ENCODE assay signal across 8 mouse cellular contexts in genomic region chr11:76924759-76925236, GRCm38 (mm10). TPM values are rescaled to one million over a fixed set of nuclear protein-coding genes. Genes with fewer than 3 reads are reported as not detected.
DNase-seq lines count a peak whose midpoint lies in the region; ATAC-seq and TF ChIP-seq lines count a peak whose summit lies in the region.

Blmh (plus strand) TSS chr11:76924809.

- no peaks in the 10 kb centered on the region for H3K79me2 ChIP-seq in C2C12 (ENCODE audit: control insufficient read depth, insufficient read depth)

- no peak for TF ChIP-seq CTCF in C2C12 (IDR thresholded peaks at IDR 0.05; ENCODE audit: control insufficient read depth, insufficient read depth, insufficient read length)
- no peak for TF ChIP-seq CTCF in midbrain, postnatal 0 days (IDR thresholded peaks at IDR 0.05)

- no peaks in the 10 kb centered on the region for H3K79me3 ChIP-seq in C2C12 (ENCODE audit: low read depth)

- no peak within 1 kb of the TSS for H3K4me3 ChIP-seq in C2C12 (ENCODE audit: insufficient read depth, poor library complexity, severe bottlenecking)
- no peak within 1 kb of the TSS for H3K4me3 ChIP-seq in forebrain, embryonic 15.5 days
- no peak within 1 kb of the TSS for H3K4me3 ChIP-seq in limb, embryonic 10.5 days
- H3K4me3 ChIP-seq in midbrain, postnatal 0 days (ENCODE audit: low read depth, low read length), result no peak within 1 kb of the TSS

- 85% methylated on average over 6 of the region's 6 CpGs for WGBS in forebrain, embryonic 15.5 days
- WGBS in limb, embryonic 10.5 days, result 82% methylated on average over 6 of the region's 6 CpGs
- 77% methylated on average over 6 of the region's 6 CpGs for WGBS in midbrain, postnatal 0 days

- peak; percentile 37 to 80 for DNase-seq in adrenal gland, adult (ENCODE audit: inconsistent age in 2 of 2, low spot score in 1 of 2)
- no peak for DNase-seq in heart, postnatal 4 days
- DNase-seq in limb, embryonic 10.5 days (ENCODE audit: low spot score), result no peak
- DNase-seq in midbrain, postnatal 0 days (ENCODE audit: low spot score), result no peak
- DNase-seq in cerebellum, postnatal 36 days, result no peak
- DNase-seq in yolk sac, embryonic 10.5 days (ENCODE audit: low spot score), result no peak

- H3K4me1 ChIP-seq in forebrain, embryonic 15.5 days, result no peaks in the 10 kb centered on the region
- peaks cover 16% of the 10 kb centered on the region for H3K4me1 ChIP-seq in limb, embryonic 10.5 days
- H3K4me1 ChIP-seq in midbrain, postnatal 0 days (ENCODE audit: insufficient read depth, low read length), result no peaks in the 10 kb centered on the region

- no peak within 1 kb of the TSS for H3K27ac ChIP-seq in forebrain, embryonic 15.5 days (replicated peaks)
- no peak within 1 kb of the TSS for H3K27ac ChIP-seq in limb, embryonic 10.5 days
- H3K27ac ChIP-seq in midbrain, postnatal 0 days (ENCODE audit: low read depth, low read length), result no peak within 1 kb of the TSS

- H3K4me2 ChIP-seq in forebrain, embryonic 15.5 days (replicated peaks), result no peak within 1 kb of the TSS
- H3K4me2 ChIP-seq in midbrain, postnatal 0 days (ENCODE audit: low read depth, low read length, poor library complexity, severe bottlenecking), result no peak within 1 kb of the TSS

- H3K9me3 ChIP-seq in forebrain, embryonic 15.5 days, result no peaks in the 10 kb centered on the region
- no peaks in the 10 kb centered on the region for H3K9me3 ChIP-seq in limb, embryonic 10.5 days (replicated peaks)
- no peaks in the 10 kb centered on the region for H3K9me3 ChIP-seq in midbrain, postnatal 0 days (ENCODE audit: low read length)

- no peak within 1 kb of the TSS for H3ac ChIP-seq in C2C12 (ENCODE audit: control insufficient read depth, insufficient read length, low read depth)

- H3K36me3 ChIP-seq in C2C12 (ENCODE audit: control insufficient read depth, insufficient read depth), result no peaks in the 10 kb centered on the region
- no peaks in the 10 kb centered on the region for H3K36me3 ChIP-seq in forebrain, embryonic 15.5 days
- no peaks in the 10 kb centered on the region for H3K36me3 ChIP-seq in limb, embryonic 10.5 days
- no peaks in the 10 kb centered on the region for H3K36me3 ChIP-seq in midbrain, postnatal 0 days (ENCODE audit: insufficient read depth, low read length)

- H3K27me3 ChIP-seq in C2C12 (ENCODE audit: control insufficient read depth, insufficient read depth, insufficient read length), result no peaks in the 10 kb centered on the region
- no peaks in the 10 kb centered on the region for H3K27me3 ChIP-seq in forebrain, embryonic 15.5 days
- no peaks in the 10 kb centered on the region for H3K27me3 ChIP-seq in limb, embryonic 10.5 days (ENCODE audit: low read depth, poor library complexity, severe bottlenecking)
- no peaks in the 10 kb centered on the region for H3K27me3 ChIP-seq in midbrain, postnatal 0 days (ENCODE audit: insufficient read depth, low read length)

- H3K9ac ChIP-seq in forebrain, embryonic 15.5 days (replicated peaks), result no peak within 1 kb of the TSS
- no peak within 1 kb of the TSS for H3K9ac ChIP-seq in midbrain, postnatal 0 days (replicated peaks; ENCODE audit: low read length, poor library complexity, severe bottlenecking)

- ATAC-seq in forebrain, embryonic 15.5 days (replicated peaks), result no peak
- ATAC-seq in midbrain, postnatal 0 days (ENCODE audit: low FRiP score), result no peak

TF ChIP-seq in C2C12, 6 proteins besides CTCF, POLR2A, EP300 and RAD21:
- TF ChIP-seq MYOD1 (IDR thresholded peaks at IDR 0.05; ENCODE audit: control insufficient read depth, insufficient read length, low read depth), result no peak
- no peak for TF ChIP-seq MAX (IDR thresholded peaks at IDR 0.05)
- TF ChIP-seq FOSL1 (IDR thresholded peaks at IDR 0.05; ENCODE audit: insufficient read depth, low read length, poor library complexity, severe bottlenecking), result no peak
- no peak for TF ChIP-seq MYOG (IDR thresholded peaks at IDR 0.05; ENCODE audit: control insufficient read depth, extremely low read depth, insufficient read length)
- TF ChIP-seq CEBPB (IDR thresholded peaks at IDR 0.05; ENCODE audit: low read depth), result no peak
- TF ChIP-seq USF1 (IDR thresholded peaks at IDR 0.05; ENCODE audit: low read depth), result no peak

RNA-seq across cellular contexts. Expression of gene Blmh, which starts in this region (rescaled TPM):
- 26.4 TPM for polyA plus RNA-seq in C2C12 (2012; fragmentation: generic; extraction: Trizol)
- 128 and 134 TPM in 2 replicates for polyA plus RNA-seq in forebrain, embryonic 15.5 days (2015; fragmentation: Nextera tagmentation; extraction: Ambion mirVana)
- 10 to 100 TPM; 66.1 to 74.4 TPM for total RNA-seq in heart, postnatal 4 days (2021)
- polyA plus RNA-seq in limb, embryonic 10.5 days (2016; fragmentation: Nextera tagmentation; extraction: Ambion mirVana), result 200 and 201 TPM in 2 replicates
- 88.5 and 90.8 TPM in 2 replicates for total RNA-seq in midbrain, postnatal 0 days (2014; rRNA removed)
- polyA plus RNA-seq in midbrain, postnatal 0 days (2015; fragmentation: Nextera tagmentation; extraction: Ambion mirVana), result 116 and 127 TPM in 2 replicates

Comparison
In these comparisons a context has a peak if more than half of its experiments do, and no peak if none do; other contexts are left out.
1. DNase-seq: peak in adrenal gland, adult (2 of 2); none in heart, postnatal 4 days (single experiment), limb, embryonic 10.5 days (single experiment), midbrain, postnatal 0 days (single experiment), cerebellum, postnatal 36 days (0 of 2) and yolk sac, embryonic 10.5 days (single experiment).